Mouse (Mus musculus) frontal cortex, postnatal 36 days (tissue): ENCODE measurements around the gene Gm28043.
A peak's percentile ranks its signal among the peaks of the same experiment; 100 is the strongest.

Experiments used
- DNase-seq, 2 experiments: peaks; one replicate each; pipeline ENCODE4 v3.0.0; 2022; ENCODE audit warnings: low spot score in 2 of 2

The Gm28043 gene

DNA sequence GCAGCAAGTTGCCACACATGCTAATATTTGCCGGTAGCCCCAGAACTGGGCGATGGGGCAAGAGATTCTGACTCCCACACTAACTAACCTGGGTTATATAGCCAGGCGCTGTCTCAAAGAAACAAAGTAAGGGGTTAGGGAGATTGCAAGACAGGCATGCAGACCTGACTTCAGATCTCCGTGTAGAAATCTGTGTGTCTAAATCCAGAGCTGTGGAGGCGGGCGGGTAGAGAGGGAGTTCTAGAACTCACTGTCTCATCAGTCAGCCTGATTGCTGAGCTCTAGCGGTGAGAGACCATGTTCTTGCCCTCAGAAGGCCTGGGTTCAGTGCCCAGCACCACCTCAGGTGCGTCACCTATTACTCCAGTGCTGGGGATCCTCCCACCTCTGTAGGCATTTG, 8.8 kb downstream of the Gm28043 start:
- DNase-seq, result no peak

DNA sequence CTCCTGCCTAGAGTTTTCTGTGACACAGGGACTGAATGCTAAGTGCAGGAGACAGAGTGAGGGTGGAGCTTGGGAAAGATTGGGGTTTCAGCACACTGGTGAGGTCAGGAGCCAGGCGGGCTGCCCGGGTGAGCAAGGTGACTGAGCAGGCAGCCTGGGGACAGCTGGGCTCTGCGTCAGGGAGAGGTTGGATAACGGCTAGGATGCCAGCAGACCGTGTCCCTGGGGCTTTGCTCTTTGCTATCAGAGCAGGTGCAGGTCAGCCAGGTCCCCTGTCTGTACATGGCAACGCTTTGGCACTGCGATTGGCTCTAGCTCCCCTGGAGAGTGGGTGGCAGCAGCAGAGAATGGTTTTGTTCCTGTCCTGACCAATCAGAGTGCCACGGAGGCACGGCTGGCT, 12.6 kb downstream of the Gm28043 start:
- DNase-seq, result no peak

- no peak for DNase-seq
Observed at GRCm38 (mm10) chr17:29628946-29629345, 14.3 kb downstream of the Gm28043 start.

DNA sequence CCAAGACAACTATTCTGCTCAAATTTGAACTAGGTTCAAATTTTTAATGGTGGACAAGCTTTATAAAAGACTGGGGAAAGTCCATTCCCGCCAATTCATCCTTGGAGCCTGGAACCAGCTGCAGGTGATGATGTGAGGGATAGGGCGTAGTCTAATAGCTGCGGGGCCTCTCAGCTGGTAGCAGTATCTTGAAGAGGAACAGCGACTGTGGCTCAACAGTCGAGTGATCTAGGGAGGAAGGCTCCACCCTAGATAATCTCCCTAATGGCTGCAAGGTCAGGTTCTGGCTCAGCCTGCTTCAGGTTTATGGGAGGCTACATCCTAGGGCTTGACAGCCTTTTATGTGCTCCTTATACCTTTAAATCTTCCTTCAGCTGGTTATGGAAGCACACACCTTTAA, 14.9 kb downstream of the Gm28043 start:
- DNase-seq, result no peak

- DNase-seq, result no peak
Observed at GRCm38 (mm10) chr17:29632312-29632711, 17.6 kb downstream of the Gm28043 start.

DNA sequence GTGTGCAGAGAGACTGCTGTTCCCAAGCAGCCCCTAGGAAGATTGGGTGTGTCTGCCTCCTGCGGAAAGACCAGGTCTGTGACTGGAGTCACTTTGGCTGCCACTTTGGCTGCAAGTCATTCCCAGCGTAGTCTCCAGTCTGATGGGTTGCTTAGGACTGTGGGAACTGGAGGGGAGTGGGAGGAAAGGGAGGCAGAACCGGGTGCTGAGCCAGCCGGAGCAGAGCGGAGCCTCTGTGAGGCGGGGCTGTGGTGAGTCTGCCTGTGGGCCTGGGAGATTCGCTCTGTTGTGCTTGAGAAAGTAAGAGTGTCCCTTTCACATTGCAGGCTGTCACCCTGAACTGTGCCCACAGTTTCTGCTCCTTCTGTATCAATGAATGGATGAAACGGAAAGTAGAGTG, 20.8 kb downstream of the Gm28043 start:
- DNase-seq, result peak in 1 of 2 experiments; percentile 36

GRCm38 (mm10) chr17:29636118-29636517, 21.4 kb downstream of the Gm28043 start:
- peak in 1 of 2 experiments; percentile 56 for DNase-seq

DNA sequence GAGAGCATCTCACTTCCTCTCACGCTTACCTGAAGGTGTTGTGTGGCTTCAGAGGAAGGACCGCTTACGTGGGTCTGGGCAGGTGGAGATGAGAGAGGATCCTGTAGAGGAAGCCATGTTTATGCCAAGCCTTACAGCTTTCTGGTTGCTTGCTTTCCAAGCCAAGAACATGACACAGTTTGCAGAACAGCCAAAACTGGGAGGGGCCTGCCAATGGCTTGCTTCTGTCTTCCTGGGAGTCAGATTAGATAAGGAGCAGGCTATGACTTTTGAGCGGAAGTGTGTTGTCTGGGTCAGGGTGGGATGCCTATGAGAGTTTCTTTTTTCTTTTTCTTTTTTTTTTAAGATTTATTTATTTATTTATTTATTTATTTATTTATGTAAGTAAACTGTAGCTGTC, 22.7 kb downstream of the Gm28043 start:
- no peak for DNase-seq

DNA sequence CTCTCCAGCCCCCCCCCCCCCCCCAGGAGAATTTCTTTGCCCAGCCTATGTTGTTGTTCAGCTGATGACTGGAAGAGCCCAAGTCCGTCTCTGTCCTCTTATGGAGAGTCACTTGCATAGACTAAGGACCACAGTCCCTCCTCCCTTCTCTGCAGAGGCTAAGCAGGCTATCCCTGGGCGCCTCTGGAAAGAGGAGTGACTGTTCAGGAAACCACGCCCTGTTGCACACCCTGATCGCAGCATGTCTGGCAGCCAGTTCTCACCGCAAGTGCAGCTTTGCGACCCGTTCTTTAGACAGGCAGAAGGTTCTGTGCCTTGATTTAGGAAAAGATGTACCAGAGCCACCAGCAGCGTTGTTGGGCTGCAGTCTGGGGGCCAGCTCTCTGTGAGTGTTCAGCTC, 23.2 kb downstream of the Gm28043 start:
- no peak for DNase-seq

- DNase-seq, result no peak
Observed at GRCm38 (mm10) chr17:29640971-29641370, 26.3 kb downstream of the Gm28043 start.

GRCm38 (mm10) chr17:29642219-29642618, 27.5 kb downstream of the Gm28043 start:
- no peak for DNase-seq

- DNase-seq, result no peak
Observed at GRCm38 (mm10) chr17:29658249-29658648, 43.6 kb downstream of the Gm28043 start.

DNA sequence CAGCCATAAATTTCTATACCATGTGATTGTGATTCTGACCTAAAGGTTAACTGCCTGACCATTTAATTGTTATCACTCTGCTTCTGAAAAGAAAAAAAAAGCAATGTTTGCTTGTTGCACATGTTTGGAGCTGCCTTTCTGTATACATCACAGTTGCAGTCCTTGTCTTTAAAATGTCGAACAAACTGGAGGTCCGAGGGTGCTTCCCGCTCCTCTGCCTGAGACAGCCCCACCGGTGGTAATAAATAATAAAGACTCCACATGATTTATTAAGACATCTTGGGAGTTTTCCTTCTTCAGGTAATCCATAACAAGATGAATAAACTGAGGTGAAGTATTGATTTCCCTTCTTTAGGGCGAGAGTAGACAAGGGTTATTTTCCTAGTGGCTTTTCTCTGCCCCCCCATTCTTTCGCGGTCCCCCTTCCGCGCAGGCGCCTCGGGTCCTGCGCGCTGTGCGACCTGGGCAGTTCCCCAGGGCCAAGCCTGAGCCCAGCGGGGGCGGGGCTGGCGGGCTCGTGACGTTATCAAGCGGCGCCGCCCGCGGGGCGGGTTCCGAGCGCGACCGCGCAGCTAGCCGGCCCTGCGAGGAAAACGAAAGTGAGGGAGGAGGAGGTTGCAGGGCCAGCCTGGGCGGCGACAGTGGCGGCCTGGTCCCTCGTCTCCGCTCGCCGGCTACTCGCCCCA, 45.5 kb downstream of the Gm28043 start, which contains the start of gene Cmtr1:
TSS of gene Cmtr1 (plus strand) at position 520 of the 686 bp plus-strand sequence.
- peak; percentile 95 to 96 for DNase-seq

DNA sequence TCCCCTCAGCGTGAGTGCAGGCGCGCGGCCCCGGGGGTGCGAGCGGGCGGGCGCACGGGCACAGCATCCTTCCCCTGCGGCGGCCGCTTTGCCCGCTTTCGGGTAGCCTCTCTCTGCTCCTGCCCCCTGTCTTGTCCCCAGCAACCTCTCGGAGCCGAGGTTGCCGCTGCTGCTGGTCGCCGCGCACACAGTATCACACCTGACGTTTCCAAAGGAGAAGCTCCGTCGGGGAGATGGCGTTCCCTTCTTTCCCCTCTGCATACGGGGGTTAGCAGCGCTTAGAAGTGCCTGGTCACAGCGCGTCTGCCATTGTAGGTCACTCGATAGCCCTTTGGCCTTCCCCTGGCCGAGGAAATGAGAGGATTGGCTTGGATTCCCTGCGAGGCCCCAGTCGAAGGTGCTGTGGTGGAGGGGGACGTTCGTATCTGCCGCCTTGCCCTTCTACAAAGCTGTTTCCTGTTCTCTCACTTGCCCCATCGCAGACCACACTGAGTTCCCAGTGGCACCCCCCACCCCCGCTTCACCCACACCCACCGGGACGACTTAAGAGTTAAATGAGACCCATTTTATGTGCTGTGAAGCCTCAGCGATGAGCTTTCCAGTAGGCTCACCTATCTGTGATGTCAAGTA, 46.2 kb downstream of the Gm28043 start:
- DNase-seq, result peak in 1 of 2 experiments; percentile 19

- DNase-seq, result no peak
Observed at GRCm38 (mm10) chr17:29662145-29662544, 47.5 kb downstream of the Gm28043 start.

DNA sequence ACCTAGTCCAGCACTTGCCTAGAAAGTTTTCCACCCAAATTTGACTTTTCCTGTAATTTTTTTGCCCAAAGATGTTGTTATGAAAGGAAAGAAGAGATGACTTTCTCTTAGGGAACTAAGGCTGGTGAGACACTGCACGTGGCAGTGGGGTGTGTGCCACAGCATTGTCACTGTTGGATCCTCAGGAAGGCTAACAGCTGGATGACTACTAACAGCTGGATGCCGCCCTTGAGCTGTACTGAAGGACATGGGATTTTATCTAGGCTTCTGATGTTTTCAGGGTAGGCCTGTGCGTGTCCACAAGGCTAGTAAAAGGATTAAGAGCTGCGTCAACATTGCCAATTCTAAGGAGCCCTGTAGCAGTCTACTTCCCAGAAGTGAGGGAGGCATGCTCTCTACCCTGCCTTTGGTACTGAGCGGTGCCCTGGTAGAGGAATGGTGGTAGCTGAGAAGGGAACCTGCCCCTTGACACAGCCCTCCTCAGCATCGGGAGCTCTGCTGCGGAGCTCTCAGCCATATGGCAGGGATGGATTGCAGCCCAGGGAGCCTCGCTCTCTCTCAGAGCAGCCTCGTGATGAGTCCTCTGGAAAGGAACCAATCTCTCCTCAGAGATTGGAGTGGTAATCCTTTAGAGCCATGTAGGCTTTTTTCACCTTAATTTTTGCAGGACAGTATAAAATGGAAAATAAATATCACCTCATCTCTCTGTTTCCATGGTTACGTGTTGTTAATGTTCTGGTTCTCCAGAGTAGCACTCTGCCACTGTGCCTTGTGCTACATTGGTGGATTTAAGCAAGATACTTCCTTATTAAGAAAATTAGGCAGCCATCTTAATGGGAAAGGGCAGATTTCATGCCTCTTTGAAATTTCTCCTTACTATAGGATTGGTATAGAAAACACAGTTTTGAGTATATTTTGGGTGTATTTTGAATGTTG, 53.6 kb downstream of the Gm28043 start:
- peak; percentile 47 to 60 for DNase-seq

DNA sequence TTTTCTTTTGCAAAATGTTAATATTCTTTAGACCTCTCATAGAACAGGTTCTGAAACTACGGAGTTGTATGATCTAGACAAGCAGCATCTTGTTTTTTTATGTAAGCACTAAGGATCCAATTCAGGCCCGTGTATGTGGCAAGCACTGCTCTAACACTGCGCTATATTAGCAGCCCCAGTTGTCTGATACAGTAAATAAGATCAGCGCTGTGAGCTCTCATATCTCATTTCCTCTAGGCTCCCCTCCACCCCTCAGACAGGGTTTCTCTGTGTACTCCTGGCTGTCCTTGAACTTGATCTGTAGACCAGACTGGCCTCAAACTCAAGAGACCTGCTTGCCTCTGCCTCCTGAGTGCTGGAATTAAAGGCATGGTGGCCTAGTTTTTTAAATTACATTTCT, 54.4 kb downstream of the Gm28043 start:
- DNase-seq, result no peak

DNA sequence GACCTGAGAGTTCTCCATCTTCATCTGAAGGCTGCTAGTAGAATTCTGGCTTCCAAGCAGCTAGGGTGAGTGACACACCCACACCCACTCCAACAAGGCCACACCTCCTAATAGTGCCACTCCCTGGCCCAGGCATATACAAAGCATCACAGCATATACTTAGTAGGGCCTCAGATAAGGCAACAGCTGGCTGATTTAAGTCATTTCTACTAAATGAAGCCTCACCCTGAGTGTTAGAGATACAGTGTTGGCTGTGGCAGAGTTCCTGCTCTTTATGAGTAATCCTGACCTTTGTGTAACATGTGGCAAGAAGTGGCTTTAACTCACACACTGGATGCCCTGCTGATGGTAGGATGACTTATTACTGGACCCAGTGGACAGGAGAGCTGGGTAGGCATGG, 55.3 kb downstream of the Gm28043 start:
- DNase-seq, result no peak

DNA sequence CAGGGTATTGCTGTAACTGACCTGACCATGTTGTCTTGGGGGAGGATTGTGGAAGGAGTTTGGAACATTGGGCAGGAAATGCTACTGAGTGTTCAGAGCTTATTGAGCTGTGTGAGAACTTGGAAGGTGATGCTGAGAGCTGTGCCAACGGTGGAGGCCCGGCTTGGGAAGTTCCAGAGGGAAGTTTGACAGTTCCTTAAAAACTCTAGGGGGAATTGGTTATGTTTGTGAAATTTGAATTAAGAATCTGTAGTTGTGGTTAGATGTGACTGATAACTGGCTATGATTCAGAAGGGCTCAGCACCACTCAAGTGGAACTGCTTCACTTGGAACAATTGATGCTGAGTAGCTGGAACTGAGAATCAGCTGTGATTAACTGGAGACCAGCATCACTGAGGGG, 56.3 kb downstream of the Gm28043 start:
- peak in 1 of 2 experiments; percentile 7 for DNase-seq

GRCm38 (mm10) chr17:29673325-29673724, 58.6 kb downstream of the Gm28043 start:
- DNase-seq, result no peak

DNA sequence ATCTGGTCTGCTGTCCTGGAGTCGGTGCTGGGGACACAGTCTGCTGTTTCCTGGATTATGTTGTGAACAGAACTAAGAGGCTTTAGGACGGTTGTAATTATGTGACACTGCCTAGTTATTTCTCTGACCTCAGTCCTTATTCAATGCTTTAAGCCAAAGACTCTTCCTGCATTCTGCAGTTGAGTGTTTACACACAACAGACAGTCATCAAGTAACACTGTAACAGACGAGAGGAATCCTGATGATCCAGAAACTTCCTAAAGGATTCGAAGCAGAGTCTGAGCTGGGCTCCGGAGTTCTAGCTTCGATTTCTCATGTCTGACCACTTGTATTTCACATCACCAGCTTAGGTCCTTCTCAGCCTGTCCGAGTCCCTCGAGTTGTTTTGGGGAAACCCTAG, 63.9 kb downstream of the Gm28043 start:
- no peak for DNase-seq

- no peak for DNase-seq
Observed at GRCm38 (mm10) chr17:29679038-29679767, 64.5 kb downstream of the Gm28043 start.
